Mouse (Mus musculus) frontal cortex, postnatal 25 days (tissue): Measurements from ENCODE around the gene Zfp870.
"Not testable (repeated sequence)": the region's sequence is repeated elsewhere in the genome, so short reads cannot be mapped to it uniquely, and the experiment has no call there.

Experiments
- DNase-seq, 2 experiments: peaks; one replicate each; pipeline ENCODE4 v3.0.0; 2022; ENCODE audit warnings: low spot score in 2 of 2

The Zfp870 gene

DNA sequence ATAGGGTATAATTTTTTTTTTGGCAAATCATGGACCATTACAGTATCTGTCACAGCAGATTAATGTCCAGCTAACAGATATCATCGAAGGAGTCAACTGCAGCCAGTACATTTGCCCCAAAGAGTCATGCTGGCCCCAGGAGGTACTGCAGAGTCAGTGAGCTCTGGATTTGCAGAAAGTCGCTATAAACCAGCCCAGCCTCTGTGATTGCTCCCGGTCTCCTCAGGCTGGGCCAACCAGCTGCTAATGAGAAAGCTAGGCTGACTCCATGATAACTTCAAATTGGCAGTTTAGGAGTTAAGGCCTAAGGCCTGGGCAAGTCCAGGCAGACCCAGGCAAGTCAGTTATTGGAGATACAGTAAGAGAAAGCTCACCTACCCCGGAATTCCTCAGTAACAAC is 19.4 kb downstream of the Zfp870 start:
- no peak for DNase-seq

DNA sequence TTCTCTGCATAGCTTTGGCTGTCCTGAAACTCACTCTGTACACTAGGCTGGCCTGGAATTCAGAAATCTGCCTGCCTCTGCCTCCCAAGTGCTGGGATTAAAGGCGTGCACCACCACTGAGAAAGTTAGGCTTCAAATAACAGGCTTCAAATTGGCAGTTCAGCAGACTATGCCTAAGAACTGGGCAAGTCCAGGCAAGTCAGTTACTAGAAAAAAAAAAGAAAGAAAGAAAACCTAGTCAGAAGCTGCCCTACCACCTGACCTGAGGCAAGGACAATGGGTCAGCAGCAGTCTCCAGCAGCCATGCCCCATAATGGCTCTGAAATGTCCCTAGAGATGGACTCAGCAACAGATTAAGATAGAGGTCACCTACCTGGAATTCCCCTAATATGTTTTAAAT is 20.0 kb downstream of the Zfp870 start:
- no peak for DNase-seq

DNA sequence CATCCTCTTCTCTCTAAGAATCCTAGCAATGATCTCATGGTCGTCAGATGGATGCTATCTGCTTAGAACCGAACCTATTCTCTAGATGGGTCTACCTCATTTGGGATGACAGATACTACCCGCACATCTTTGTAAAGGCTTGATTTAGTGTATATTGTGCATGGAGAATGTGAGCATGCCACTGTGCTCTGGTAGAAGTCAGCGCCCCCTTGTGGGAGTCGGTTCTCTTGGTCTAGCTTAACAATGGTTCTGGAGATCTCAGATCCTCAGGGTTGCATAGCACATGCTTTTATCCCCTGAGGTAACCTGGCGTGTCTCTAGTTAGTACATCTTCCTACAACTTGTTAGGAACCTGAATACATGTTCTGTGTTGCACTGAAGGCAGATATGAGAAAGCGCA is 24.2 kb downstream of the Zfp870 start:
- DNase-seq, result not testable (repeated sequence)

- not testable (repeated sequence) for DNase-seq
Observed at GRCm38 (mm10) chr17:32856713-32857112, 34.7 kb downstream of the Zfp870 start.

GRCm38 (mm10) chr17:32851581-32851980 is 39.9 kb downstream of the Zfp870 start:
- no peak for DNase-seq

GRCm38 (mm10) chr17:32841388-32841787 is 50.1 kb downstream of the Zfp870 start:
- no peak for DNase-seq

- no peak for DNase-seq
Observed at GRCm38 (mm10) chr17:32839083-32839802, 52.2 kb downstream of the Zfp870 start.

DNA sequence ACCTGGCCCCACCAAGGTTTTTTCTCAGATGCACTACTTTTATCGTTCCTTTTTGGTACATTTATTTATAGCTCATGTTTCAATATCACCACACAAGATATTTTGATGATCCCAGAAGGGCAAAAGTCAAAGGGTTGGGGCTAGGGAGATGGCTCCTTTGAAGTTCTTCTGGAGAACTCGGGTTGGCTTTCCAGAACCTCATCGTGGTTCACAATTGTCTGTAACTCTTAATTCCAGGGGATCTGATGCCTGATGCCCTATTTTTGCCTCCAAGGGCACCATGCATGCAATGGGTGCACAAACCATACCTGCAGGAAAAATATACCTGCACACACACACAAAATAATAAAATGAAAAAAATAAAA is 61.0 kb downstream of the Zfp870 start:
- no peak for DNase-seq

- DNase-seq, result peak; percentile 48 to 74
Observed at GRCm38 (mm10) chr17:32829540-32830417, 61.7 kb downstream of the Zfp870 start, which contains the start of gene Zfp799. TSS of gene Zfp799 (minus strand) at chr17:32830261.
